Mouse (Mus musculus): ENCODE data around the gene Plekhg1. TPM values are rescaled to one million over a fixed set of nuclear protein-coding genes. Genes with fewer than 3 reads are reported as not detected.

Gene Plekhg1
- polyA plus RNA-seq, 2 experiments, result 14.3 to 20.9 TPM

DNA sequence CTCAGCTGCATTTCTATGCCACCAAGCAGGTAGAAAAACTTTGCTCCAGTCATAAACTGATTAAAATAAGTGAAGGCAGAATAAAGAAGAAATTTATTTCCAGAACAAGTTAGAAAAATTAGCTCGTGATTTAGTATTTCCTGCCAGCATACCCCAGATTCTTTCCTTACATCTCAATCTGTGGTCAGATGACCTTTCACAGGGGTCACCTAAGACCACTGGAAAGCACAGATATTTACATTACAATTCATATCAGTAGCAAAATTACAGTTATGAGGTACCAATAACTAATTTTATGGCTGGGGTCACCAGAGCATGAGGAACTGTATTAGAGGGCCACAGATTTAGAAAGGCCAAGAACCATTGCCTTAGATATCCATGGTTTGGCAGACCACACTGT lies 15.5 kb upstream of the Plekhg1 start:
- H3K36me3 ChIP-seq (ENCODE audit: control insufficient read depth, insufficient read depth, low read length), result no peaks in the 10 kb centered on the region
- no peak overlapping the region for H3K4me3 ChIP-seq (replicated peaks; ENCODE audit: low read length)
- no peak for TF ChIP-seq POLR2A (IDR thresholded peaks at IDR 0.05; ENCODE audit: borderline replicate concordance, extremely low read depth, insufficient read depth, insufficient read length)
- no peak for DNase-seq (ENCODE audit: low spot score)
- no peak overlapping the region for H3K27ac ChIP-seq (replicated peaks; ENCODE audit: low read depth, low read length)
- H3K4me2 ChIP-seq (replicated peaks; ENCODE audit: low read depth, low read length, severe bottlenecking), result no peak overlapping the region
- H3K4me1 ChIP-seq (ENCODE audit: control insufficient read depth, insufficient read depth, low read length), result no peaks in the 10 kb centered on the region
- no peaks in the 10 kb centered on the region for H3K27me3 ChIP-seq (ENCODE audit: control insufficient read depth, insufficient read depth, low read length)
- WGBS, result 76% methylated on average over 1 of the region's 1 CpGs
- H3K9ac ChIP-seq (ENCODE audit: low read depth, low read length, severe bottlenecking), result no peak overlapping the region
- no peaks in the 10 kb centered on the region for H3K9me3 ChIP-seq (ENCODE audit: control insufficient read depth, low read length)
- ATAC-seq (ENCODE audit: low FRiP score, low read depth), result no peak

DNA sequence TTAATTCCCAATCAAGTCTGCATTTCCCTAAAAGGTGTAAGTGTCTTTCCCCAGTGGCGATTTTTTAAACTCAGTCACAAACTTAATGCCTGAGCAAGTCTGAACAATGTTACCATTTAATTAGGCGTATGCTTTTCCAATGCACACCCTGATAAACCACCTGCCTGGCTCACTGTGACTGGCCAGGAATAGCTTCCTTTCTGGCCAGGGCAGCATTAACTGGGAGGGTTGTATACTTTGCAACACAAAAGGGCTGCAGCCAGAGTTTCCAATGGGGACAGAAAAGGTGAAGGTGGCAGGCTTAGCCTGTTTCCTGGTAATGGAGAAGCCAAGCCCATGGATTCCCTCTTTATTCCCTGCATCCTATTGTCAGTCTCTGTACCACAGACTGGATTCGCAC lies 10.5 kb upstream of the Plekhg1 start:
- no peak for DNase-seq (ENCODE audit: low spot score)
- Histone ChIP-seq H3K36me3 (ENCODE audit: control insufficient read depth, insufficient read depth, low read length) (no peaks in the 10 kb centered on the region), H3K9me3 (ENCODE audit: control insufficient read depth, low read length) (no peaks in the 10 kb centered on the region), H3K4me1 (ENCODE audit: control insufficient read depth, insufficient read depth, low read length) (0 out of 2 replicates have a peak, but pooled peaks cover 6% of the 10 kb centered on the region), H3K27ac (replicated peaks; ENCODE audit: low read depth, low read length) (no peak overlapping the region), H3K9ac (ENCODE audit: low read depth, low read length, severe bottlenecking) (no peak overlapping the region), H3K4me2 (replicated peaks; ENCODE audit: low read depth, low read length, severe bottlenecking) (no peak overlapping the region), H3K27me3 (ENCODE audit: control insufficient read depth, insufficient read depth, low read length) (no peaks in the 10 kb centered on the region), H3K4me3 (replicated peaks; ENCODE audit: low read length) (no peak overlapping the region)
- ATAC-seq (ENCODE audit: low FRiP score, low read depth), result no peak
- WGBS, result 67% methylated on average over 3 of the region's 3 CpGs
- no peak for TF ChIP-seq POLR2A (IDR thresholded peaks at IDR 0.05; ENCODE audit: borderline replicate concordance, extremely low read depth, insufficient read depth, insufficient read length)

GRCm38 (mm10) chr10:3730314-3730713 lies 9.8 kb upstream of the Plekhg1 start:
- Histone ChIP-seq H3K4me3 (replicated peaks; ENCODE audit: low read length) (no peak overlapping the region), H3K9ac (ENCODE audit: low read depth, low read length, severe bottlenecking) (no peak overlapping the region), H3K27ac (replicated peaks; ENCODE audit: low read depth, low read length) (no peak overlapping the region), H3K36me3 (ENCODE audit: control insufficient read depth, insufficient read depth, low read length) (no peaks in the 10 kb centered on the region), H3K4me2 (replicated peaks; ENCODE audit: low read depth, low read length, severe bottlenecking) (no peak overlapping the region), H3K4me1 (ENCODE audit: control insufficient read depth, insufficient read depth, low read length) (0 out of 2 replicates have a peak, but pooled peaks cover 6% of the 10 kb centered on the region), H3K27me3 (ENCODE audit: control insufficient read depth, insufficient read depth, low read length) (no peaks in the 10 kb centered on the region), H3K9me3 (ENCODE audit: control insufficient read depth, low read length) (no peaks in the 10 kb centered on the region)
- TF ChIP-seq POLR2A (IDR thresholded peaks at IDR 0.05; ENCODE audit: borderline replicate concordance, extremely low read depth, insufficient read depth, insufficient read length), result no peak
- no peak for DNase-seq (ENCODE audit: low spot score)
- no peak for ATAC-seq (ENCODE audit: low FRiP score, low read depth)
- WGBS, result 20% methylated on average over 4 of the region's 4 CpGs

- no peak for ATAC-seq (ENCODE audit: low FRiP score, low read depth)
- no peak overlapping the region for H3K9ac ChIP-seq (ENCODE audit: low read depth, low read length, severe bottlenecking)
- no peak overlapping the region for H3K27ac ChIP-seq (replicated peaks; ENCODE audit: low read depth, low read length)
- TF ChIP-seq POLR2A (IDR thresholded peaks at IDR 0.05; ENCODE audit: borderline replicate concordance, extremely low read depth, insufficient read depth, insufficient read length), result no peak
- 19% methylated on average over 3 of the region's 3 CpGs for WGBS
- no peaks in the 10 kb centered on the region for H3K27me3 ChIP-seq (ENCODE audit: control insufficient read depth, insufficient read depth, low read length)
- DNase-seq (ENCODE audit: low spot score), result peak; percentile 44
- H3K9me3 ChIP-seq (ENCODE audit: control insufficient read depth, low read length), result no peaks in the 10 kb centered on the region
- no peak overlapping the region for H3K4me3 ChIP-seq (replicated peaks; ENCODE audit: low read length)
- peaks cover 6% of the 10 kb centered on the region; the same call in 1 of the 2 replicates for H3K4me1 ChIP-seq (ENCODE audit: control insufficient read depth, insufficient read depth, low read length)
- no peaks in the 10 kb centered on the region for H3K36me3 ChIP-seq (ENCODE audit: control insufficient read depth, insufficient read depth, low read length)
- H3K4me2 ChIP-seq (replicated peaks; ENCODE audit: low read depth, low read length, severe bottlenecking), result no peak overlapping the region
These were observed 3.1 kb upstream of the Plekhg1 start for GRCm38 (mm10) chr10:3737034-3737433.

GRCm38 (mm10) chr10:3740504-3741388 lies 582 bp downstream of the Plekhg1 start:
- ATAC-seq (ENCODE audit: low FRiP score, low read depth), result peak; percentile 69
- H3K9me3 ChIP-seq (ENCODE audit: control insufficient read depth, low read length), result no peaks in the 10 kb centered on the region
- H3K27ac ChIP-seq (replicated peaks; ENCODE audit: low read depth, low read length), result peak overlapping the region; percentile 90
- H3K9ac ChIP-seq (ENCODE audit: low read depth, low read length, severe bottlenecking), result peak overlapping the region; percentile 83
- H3K36me3 ChIP-seq (ENCODE audit: control insufficient read depth, insufficient read depth, low read length), result no peaks in the 10 kb centered on the region
- under 1% methylated on average over 31 of the region's 47 CpGs for WGBS
- peak; percentile 86 for DNase-seq (ENCODE audit: low spot score)
- peak overlapping the region; percentile 80 for H3K4me3 ChIP-seq (replicated peaks; ENCODE audit: low read length)
- peak overlapping the region; percentile 84 for H3K4me2 ChIP-seq (replicated peaks; ENCODE audit: low read depth, low read length, severe bottlenecking)
- TF ChIP-seq POLR2A (IDR thresholded peaks at IDR 0.05; ENCODE audit: borderline replicate concordance, extremely low read depth, insufficient read depth, insufficient read length), result peak; percentile 53; the same call in 1 of the 2 replicates
- no peaks in the 10 kb centered on the region for H3K27me3 ChIP-seq (ENCODE audit: control insufficient read depth, insufficient read depth, low read length)
- peaks cover 15% of the 10 kb centered on the region for H3K4me1 ChIP-seq (ENCODE audit: control insufficient read depth, insufficient read depth, low read length)

Measured in limb, embryonic 14.5 days (tissue).